Mouse (Mus musculus) cerebellum, adult 11-12 months (tissue): ENCODE results near the gene Prune1.
A peak's percentile ranks its signal among the peaks of the same experiment; 100 is the strongest.

Experiments used
- DNase-seq: peaks from one replicate; pipeline ENCODE4 v3.0.0; 2022

Prune1 gene

DNA sequence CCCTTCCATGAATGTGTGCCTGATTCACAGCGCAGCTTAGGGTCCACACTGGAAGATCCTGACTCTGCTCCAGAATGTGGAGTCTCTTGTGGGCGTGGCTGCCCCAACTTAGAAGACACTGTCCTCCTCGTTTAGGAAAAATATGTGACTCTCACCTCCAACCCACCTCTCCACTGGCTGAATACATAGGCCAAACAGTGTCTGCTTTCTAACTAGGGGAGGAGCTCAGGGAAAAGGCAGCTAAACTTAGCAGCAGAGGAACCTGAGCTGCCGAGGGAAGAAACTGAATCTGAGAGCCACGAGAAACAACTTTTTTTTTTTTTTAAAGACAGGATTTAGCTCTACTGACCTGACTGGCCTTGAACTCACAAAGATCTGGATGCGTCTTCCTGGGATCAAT lies 6.7 kb downstream of the Prune1 start:
- peak; percentile 42 for DNase-seq

DNA sequence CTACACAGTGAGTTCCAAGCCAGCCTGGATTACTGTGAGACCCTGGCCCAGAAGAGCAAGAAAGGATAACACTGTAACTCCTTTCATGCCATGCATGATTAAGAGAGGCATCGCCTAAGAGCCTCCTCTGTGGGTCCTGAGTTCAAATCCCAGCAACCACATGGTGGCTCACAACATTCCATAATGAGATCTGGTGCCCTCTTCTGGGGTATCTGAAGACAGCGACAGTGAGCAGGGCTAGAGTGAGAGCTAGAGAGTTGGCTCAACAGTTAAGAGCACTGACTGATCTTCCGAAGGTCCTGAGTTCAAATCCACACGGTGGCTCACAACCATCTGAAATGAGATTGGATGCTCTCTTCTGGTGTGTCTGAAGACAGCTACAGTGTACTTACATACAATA lies 7.4 kb downstream of the Prune1 start:
- DNase-seq = peak; percentile 49

DNA sequence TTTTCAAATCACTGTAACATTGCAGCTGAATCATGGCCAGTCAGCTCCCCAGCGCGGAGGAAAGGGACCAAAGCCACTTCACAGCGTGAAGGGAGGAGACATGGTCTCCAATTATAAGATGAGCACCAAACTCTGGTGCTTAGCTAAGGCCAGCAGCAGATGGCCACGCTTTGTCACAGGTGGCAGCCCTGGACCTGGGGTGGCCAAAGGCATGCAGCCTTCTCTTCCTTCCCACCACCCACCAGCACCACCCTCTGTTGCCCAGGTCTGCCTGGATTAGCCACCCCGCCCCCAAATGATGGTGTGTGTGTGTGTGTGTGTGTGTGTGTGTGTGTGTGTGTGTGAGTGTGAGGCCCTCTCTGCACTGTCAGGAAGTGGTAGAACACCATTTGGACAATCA lies 8.4 kb downstream of the Prune1 start:
- DNase-seq = peak; percentile 98

DNA sequence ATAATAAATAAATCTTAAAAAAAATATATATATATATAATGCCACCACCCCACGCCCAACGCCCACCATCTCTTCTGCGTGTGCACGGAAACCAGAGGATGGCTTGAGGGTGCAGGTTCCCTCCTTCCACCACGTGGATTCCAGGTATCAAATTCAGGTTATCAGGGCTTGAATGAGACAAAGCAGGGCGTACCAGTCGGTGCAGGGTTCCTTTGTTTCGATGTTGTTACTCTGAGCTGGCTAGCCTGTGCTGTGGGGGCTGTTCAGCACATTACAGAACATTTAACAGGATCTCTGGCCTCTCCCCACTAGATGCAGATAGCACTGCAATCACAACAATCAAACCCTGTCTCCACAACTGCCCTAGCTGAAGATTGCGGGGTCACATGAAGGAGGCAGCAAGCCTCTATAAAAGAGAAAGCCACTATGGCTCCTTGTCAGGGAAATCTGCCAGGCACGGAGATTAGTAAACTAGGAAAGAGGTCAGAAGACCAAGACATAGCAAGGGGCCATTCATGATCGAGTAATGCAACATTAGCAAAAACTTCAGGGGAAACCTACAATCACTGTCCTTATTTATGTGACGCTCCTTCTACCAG lies 11.0 kb downstream of the Prune1 start:
- DNase-seq = peak; percentile 31

DNA sequence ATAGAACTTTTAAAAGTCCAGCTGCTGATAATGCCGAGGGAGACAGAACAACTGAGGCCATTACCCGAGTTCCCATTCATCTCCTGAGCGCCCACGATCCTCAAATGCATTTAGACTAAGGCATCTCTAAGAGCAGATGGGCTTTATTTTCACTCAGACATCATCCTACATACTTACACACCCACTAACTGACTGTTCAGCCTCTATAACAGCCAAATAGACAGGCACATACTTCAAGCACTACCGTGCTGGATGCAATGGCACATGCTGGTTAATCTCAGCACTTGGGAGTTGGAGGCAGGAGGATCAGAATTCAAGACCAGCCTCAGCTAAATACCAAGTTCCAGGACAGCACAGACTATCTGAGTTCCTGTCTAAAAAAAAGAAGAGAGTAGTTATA lies 12.1 kb downstream of the Prune1 start:
- no peak for DNase-seq

DNA sequence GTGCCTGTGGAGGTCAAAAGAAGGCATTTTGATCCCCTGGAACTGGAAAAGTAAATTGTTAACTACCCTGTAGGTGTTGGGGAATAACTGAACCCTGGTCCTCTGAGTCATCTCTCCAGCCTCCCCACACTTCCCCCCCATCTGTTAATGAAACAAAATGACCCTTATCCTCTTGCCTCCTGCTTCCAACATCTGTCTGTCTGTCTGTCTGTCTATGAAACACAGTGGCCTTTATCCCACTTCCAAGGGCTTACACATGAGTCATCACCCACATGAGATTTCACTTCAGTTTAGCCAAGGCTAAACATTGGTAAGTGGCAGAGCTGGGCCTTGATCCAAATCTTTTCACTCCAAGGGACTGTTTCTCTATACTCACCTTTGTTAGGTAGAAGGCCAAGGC lies 14.0 kb downstream of the Prune1 start:
- DNase-seq = no peak

DNA sequence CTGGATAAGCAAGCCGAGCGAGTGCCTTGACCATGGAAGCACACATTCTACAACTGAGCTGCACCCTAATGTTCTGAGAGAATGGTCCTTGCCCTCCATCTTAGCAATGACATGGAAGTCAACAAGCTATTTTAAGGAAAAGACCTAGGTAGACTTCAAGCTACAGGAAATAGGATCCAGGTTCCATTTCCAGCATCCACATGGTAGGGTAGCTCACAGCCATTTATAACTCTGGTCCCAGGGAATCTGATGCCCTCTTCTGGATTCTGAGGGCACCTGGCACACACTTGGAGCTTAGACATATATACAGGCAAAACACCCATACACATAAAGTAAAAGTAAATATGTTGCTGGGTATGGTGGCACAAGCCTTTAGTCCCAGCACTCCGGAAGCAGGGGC lies 15.8 kb downstream of the Prune1 start:
- DNase-seq = no peak

DNA sequence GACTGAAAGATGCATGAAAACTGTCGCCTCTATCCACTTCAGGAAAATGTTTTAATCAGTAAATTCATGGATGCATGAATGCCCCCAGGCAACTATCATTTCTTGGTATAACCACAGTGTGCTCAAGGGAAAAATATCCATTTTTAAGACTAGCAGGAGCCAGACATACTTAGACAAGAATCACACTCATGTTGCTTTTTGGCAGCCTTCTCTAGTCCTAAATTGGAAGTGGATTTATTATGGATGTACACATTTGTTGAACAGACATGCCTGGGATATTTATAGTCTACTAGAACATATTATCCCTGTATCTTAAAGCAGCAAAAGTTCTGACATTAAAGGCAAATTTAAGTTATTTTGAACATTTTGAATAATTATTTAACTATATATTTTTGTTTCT lies 17.2 kb downstream of the Prune1 start:
- no peak for DNase-seq

DNA sequence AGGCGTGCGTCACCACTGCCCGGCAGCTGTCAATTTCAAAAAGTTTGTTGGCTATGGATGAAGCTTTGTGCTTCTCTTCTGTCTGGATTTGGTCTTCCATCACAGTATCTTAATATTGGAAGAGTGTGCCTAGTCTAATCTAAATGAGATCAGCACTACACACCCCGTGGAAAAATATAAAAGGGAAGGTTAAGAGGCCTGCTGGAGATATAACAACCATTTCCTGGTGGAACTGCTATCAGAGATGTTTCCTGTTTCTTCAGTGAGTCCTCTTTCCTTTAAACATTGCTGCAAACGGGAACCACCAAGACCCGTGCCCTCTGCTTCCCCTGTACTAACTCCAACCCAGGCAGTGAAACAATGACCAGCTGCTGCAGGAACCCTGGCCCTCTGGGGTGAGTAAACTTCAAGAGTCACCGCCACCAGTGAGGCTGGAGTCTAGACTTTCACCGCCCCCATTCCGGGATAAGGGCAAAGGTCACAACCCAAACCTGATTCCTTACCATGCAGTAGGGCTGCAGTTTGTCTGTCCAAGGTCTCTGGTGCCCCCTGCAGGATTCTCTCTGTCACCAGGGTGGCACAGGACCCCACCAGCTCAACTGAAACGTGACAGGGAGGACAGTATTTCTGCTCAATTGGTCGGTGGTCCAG lies 18.7 kb downstream of the Prune1 start:
- DNase-seq = no peak

DNA sequence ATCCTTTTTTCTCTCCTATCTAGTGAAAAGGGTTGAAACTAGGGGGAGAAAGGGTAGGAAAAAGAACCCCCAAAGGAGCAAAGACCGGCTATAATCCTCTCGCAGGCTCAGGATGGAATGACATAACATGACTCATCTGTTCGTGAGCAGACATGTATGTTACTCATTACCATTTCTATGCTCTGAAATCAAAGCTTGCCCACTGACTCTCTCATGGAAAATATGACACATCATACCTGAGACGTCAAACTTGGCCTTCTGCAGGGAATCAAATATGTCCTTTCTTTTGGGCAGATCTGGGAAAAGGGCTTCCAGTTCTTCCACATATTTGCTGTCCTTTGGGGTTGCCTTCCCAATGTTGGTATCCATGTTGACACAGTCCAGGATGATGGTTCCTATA lies 19.9 kb downstream of the Prune1 start:
- DNase-seq = no peak

DNA sequence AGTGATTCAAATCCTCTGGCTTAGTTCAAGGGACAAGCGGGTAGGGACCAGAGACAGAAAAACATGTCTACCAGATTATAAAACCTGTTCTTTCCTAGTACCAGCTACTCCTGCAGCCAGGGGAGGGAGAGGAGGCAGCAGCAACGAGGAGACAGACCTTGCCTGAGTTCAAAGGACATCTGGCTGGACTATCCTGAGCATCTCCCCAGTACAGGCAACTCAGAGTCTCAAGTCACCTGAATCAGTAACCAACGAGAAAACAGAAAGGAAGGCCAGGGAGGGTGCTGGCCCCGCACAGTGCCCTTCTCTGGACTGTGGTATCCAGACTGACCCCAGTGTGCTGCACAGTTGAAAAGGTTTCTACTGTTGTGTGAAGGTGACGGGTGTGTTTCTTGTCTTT lies 24.9 kb downstream of the Prune1 start:
- DNase-seq = no peak

DNA sequence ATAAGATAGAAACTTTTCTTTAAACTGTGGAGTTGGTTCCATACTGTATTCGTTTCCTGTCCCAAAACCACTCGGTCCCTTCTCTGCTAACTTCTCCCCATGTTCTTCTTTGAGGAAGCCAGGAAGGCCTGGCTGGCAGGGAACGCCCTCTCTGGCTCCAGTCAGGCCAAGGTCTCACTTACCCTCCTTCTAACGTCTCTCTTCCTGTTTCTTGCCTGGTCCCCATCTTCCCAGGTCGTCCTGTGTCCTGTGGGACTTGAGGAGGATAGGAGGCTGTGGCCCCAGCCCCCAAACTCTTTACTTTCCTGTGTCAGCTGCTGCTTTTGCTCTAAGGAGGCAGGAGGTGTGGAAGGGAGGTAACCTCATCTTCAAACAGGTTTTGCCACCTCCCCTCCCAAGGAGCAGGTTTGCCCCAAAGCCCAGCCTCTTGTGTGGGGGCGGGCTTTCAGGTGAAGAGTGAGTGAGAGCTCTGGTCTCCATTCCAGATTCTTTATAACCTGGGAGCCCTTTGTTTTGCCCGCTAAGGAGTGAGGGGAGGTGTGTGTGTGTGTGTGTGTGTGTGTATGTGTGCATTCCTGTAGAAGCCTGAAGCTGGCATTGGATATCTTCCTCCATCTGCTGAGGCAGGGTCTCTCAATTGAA lies 31.0 kb downstream of the Prune1 start, which contains the start of gene Bnipl:
Bnipl (minus strand) TSS at position 411 of the 642 bp plus-strand sequence.
- DNase-seq = peak; percentile 54

DNA sequence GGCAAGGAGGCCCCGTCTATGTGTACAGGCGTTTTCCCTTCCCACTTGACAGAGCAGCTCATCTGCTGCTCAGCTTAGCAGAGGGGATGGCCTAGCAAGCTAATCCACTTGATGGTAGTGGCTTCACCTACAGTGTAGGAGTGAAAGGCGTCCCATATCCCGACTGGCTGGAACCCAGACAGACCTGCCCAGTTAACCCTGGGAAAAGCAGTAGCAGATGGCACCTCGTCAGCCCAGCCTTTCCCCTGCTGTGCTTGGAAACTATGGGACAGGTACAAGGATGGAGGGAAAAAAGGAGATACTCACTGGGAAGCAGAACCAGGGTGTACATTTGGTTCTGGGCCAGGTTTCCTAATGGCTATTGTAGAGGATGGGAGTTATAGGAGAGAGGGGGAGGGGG lies 31.5 kb downstream of the Prune1 start:
- DNase-seq = peak; percentile 92

DNA sequence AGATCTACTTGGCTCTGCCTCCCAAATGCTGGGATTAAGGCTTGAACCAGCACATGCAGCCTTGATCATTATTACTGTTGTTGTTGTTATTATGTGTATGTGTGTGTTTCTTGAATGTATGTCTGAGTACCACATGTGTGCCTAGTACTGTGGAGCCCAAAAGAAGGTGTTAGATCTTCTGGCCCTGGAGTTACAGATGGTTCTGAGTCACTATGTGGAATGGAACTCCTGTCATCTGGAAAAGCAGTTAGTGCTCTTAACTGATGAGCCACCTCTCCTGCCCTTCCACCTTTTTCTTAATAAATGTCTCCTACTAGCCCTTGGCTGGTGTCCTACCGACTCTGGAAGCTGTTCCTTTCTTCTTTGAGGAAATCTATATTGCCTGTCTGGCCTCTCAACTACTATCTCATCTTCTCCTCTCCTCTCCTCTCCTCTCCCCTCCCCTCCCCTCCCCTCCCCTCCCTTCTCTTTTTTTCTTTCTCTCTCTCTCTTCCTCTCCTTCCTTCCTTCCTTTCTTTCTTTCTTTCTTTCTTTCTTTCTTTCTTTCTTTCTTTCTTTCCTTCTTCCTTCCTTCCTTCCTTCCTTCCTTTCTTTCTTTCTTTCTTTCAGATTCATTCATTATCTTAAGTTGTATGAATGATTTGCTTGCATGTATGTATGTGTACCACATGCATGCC lies 34.1 kb downstream of the Prune1 start:
- DNase-seq = no peak

DNA sequence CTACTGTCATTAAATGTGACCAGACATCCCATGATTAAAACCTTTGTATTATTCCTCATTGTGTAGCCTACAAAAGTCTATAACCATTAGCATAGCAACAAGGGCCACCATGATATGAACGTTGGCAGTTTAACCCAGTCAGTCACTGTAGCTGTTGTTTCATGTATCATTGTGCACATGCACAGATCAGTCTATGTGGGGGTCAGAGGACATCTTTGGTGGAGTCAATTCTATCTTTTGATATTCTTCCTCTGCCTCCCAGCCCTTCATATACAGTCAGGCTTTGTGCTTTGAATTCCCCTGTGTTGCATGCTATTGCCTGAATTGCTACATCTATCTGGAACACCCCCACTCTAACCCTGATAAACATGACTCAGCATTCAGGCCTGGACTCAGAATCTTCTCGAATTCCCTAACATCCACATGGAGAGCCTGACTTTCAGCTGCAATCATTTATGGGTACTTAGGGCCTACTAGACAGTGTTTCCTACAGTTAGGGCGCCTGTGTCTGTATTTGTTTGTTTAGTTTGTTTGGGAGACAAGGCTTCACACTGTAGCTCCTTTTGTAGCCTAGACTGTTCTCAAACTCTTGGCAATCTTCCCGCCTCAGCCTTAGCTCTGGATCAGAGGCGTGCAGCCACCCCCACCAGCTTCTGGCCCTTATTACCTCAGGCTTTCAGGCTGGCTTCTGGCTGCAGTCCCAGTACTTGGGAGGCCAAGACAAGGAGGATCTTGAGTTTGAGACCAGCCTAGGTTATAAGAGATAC lies 35.2 kb downstream of the Prune1 start:
- peak; percentile 64 for DNase-seq

DNA sequence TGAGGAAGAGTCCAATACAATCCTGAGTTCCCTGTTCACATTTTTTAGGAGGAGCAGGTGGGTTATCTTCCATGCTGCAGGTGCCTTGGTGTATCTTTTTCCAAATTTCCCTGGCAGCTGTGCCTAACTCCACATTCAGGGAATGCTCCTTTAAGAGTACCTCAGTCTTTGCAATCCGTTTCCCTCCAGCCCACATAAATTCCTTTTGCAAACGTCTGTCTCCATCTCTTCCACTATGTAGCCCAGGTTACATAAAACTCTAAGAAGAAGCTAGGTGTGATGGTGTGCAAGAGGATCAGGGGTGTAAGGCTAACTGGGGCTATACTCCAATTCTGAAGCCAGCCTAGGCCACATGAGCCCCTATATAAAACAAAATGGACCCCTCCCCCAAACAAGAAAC lies 38.8 kb downstream of the Prune1 start:
- no peak for DNase-seq

DNA sequence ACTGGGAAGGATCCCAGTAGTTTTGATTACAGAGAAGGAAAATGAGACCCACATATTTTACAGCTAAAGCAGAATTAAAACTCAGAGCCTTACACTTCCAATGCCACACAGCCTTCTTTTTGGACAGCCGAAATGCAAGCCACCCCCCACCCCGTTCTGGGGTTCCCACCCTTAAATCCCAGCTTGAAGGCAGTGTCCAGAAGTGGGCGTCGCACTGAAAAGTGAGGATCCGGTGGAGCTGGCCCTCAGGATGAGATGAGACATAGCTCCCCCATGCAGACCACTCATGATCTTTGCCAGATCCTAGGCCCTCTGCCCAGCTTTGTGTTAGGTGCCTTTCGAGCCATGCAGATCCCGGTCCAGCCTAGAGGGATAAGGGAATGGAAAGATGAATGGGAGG lies 40.4 kb downstream of the Prune1 start, which contains the start of gene Gm128:
Gm128 (minus strand) TSS at position 101 of the 400 bp plus-strand sequence.
- DNase-seq = no peak

DNA sequence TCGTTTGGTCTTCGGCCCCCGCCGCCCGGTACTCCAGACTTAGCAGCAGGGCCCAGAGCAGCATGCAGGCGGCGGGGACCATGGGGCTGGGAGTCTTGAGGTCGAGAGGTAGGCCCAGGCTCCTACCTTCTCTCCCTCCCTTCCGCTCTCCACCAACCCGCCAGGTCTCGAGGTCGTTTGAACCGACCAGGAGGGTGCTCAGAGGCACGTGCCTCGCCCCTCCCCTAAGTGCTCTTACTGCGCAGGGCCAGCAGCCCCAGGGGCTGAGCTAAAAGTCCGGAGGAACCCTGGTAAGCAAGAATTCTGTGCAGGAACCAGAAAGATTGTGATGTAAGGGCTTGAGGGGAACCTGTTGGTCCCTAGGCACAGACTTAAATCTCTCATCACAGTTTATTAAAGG lies 41.0 kb downstream of the Prune1 start:
- DNase-seq = no peak

DNA sequence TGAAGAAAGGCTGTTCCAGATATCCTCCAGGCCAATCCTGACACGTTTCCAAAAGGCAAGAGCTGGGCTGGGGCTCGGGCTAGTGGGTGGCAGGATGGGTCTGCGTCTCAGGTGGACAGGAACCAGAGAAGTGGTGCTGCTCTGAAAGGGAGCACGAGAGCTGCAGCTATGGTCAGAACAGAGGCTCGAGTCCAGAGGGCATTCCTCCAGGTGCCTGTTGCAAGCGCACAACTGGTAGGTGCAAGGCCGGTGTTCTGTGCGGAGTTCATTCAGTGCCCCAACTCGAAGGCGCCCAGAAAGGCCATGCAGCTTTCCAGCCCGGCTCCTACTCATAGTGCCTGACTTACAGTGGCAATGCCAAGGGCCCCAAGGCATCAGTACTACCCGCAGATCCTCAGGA lies 41.9 kb downstream of the Prune1 start:
- no peak for DNase-seq

DNA sequence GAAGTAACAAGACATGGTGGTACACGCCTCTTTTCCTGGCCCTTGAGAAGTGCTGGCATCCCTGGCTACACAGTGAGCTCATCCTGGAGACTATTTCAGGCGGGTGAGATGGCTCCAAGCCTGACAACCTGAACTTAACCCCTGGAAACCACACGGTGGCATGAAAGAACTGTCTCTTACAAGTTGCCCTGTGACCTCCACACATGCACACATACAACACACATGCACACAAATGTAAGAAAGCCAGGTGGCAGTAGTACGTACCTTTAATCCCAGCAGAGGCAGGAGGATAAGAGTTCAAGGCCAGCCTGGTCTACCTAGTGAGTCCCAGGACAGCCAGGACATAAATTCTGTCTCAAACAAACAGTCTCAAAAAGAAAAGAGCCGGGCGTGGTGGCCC lies 42.9 kb downstream of the Prune1 start:
- no peak for DNase-seq

DNA sequence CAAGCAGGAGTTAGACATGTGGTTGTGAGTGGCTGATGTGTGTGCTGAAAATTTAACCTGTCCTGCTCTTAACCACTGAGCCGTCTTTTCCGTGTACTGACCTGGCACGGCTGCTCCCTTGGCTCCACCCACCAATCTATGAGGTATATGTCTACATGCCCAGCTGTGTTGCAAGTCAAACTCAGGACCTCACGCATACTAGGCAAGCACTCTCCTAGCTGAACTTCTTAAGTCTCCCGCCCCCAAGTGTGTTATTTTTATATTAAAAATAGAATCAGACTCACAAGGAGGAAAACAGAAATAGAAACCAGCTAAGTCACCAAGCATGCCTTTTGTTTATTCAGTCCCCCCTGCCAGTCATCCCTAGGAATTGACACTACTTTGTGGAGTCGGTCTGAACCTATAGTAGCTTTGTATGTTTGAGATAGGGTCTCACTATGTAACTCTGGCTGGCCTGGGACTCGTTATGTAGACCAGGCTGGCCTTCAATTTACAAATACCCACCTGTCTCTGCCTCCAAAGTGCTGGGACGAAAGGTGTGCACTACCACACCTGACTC lies 44.3 kb downstream of the Prune1 start:
- no peak for DNase-seq

DNA sequence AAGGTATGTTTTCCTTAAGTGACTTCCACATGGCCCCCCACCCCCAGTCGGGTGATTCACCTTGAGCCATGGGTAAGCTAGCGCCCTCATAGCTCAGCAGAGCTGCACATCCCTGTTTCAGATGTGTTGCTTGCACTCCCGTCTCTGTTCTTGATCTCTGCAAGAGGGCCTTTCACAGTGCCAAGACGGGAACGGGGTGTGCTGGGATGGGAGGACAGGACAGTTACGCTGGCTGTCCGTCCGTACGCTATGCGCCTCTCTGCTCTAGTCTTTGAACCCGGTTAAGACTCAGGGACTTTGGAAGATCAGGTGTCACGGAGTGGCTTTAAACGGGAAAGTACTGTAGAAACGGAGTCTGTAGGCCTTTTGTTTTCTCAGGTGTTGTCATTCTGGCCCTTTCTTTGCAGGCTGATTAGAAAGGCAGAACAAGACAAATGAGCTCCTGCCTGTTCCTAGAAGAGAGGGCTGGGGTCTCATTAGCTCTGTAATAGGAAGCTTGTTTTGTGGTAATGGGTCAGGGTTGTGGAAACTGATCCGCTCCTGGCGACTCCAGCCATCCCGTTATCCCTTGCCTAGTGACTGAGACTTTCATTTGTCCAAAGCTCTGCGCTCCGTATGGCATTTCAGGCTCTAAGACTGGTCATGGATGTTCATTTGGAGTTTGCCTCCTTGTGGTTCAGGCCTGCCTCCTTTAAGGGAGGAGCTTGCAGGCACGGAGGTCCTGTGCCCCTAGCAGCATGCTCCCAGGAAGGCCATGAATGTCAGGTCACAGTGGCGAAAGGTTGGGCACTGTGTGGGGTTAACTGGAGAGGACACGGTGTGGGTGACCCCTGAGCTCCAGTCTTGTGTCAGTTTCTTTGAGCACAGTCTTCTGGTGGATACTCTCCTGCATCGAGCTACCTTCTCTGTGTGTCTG lies 46.2 kb downstream of the Prune1 start:
- DNase-seq = no peak
